Mouse (Mus musculus): ENCODE measurements at regions not wholly inside any gene's neighbourhood (a gene's known extent, or its start where the extent isn't known, plus 50 kb on each side); places are given as distances from the start of the nearest gene placed in this dataset.

DNA sequence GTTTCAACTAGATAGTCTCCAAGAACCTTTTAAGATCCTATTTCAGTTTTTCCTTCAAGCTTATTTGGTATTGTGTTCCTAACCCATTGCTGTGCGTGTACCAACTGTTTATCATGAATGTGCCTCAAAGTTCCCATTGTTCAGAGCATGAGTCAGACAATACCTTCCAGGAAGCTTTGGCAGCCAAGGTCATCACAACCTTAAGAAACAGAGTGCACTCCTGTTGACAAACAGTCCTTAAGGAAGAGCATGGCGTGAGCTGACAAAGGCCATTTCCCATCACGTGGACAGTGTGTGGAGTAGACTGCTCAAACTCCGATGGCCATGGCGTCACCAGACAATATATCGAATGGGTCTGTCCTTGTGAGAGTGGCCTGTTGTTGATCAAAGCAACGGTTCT lies 96.9 kb upstream of the Zfp703 start:
- ATAC-seq (ENCODE audit: low FRiP score) (no peak), DNase-seq (ENCODE audit: low spot score) (no peak)
- Histone ChIP-seq H3K27me3 (ENCODE audit: control insufficient read depth, insufficient read depth, low read length) (no peaks in the 10 kb centered on the region), H3K27ac (no peak overlapping the region), H3K4me3 (replicated peaks; ENCODE audit: low read length) (no peak overlapping the region), H3K4me1 (replicated peaks; ENCODE audit: control insufficient read depth, insufficient read depth, low read length) (no peaks in the 10 kb centered on the region), H3K9ac (no peak overlapping the region), H3K9me3 (ENCODE audit: control insufficient read depth, low read length) (no peaks in the 10 kb centered on the region), H3K36me3 (replicated peaks; ENCODE audit: control insufficient read depth, insufficient read depth) (no peaks in the 10 kb centered on the region), H3K4me2 (replicated peaks) (no peak overlapping the region)
- WGBS: 76% methylated on average over 7 of the region's 7 CpGs

DNA sequence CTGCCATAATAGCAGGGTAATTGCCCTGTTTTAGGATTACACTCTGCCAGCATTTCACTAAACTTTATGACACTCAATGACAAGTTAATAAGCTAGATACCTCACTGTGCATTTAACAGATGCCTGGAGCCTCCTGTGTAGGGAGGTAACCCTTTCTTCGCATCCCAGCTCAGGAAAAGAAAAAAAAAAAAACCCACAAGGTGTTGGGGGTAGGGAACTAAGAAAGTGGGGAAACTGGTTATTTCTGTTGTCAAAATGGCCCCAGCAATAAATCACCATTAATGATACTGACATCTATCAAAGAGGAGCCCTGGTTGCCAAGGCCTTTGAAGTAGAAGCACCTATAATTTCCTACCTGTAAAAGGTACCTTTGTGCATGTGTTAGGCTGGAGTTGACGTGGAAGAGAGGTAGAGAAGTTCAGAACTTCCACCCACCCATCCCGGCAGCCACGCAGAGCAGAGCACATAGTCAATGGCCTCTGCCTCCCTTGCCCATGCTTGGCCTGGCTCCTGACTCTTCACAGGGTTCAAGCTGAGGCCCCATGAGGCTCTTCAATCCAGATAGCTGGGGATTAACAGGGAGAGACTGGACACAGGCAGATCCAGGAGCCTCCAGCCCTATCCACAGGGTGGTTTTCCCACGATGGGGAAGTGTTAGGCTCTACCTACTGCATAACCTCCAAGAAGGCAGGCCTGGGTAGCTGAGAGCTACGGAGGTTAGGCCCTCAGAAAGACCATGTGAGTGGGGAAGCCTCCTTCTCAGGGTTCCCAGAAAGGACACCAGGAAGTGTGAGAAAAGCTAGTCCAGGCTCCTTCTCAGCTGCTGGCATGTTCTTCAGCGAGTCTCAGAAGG lies 95.6 kb upstream of the Zfp703 start:
- WGBS: 91% methylated on average over 7 of the region's 7 CpGs
- Histone ChIP-seq H3K9ac (no peak overlapping the region), H3K27me3 (ENCODE audit: control insufficient read depth, insufficient read depth, low read length) (no peaks in the 10 kb centered on the region), H3K36me3 (replicated peaks; ENCODE audit: control insufficient read depth, insufficient read depth) (no peaks in the 10 kb centered on the region), H3K4me1 (replicated peaks; ENCODE audit: control insufficient read depth, insufficient read depth, low read length) (no peaks in the 10 kb centered on the region), H3K9me3 (ENCODE audit: control insufficient read depth, low read length) (no peaks in the 10 kb centered on the region), H3K27ac (no peak overlapping the region), H3K4me3 (replicated peaks; ENCODE audit: low read length) (no peak overlapping the region), H3K4me2 (replicated peaks) (no peak overlapping the region)
- ATAC-seq (ENCODE audit: low FRiP score) (no peak), DNase-seq (ENCODE audit: low spot score) (no peak)

DNA sequence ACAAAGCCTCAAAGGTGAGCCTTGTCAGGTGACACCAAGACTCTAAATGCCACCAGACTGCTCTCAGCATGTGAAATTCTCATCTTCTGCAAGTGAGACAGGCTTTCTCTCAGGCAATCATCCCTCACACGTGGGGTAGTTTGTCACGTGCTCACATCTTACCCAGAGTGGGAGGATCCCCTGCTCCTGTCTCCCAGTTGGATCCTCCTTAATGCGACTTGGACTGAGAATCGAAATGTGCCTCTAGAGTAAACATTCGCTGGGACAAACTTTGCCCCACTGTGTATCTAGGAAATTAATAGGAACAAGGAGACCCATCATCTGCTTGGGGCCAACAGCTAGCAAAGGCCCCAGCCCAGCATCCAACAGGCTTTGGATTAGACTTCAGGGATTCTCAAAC lies 94.5 kb upstream of the Zfp703 start:
- Histone ChIP-seq H3K4me3 (replicated peaks; ENCODE audit: low read length) (no peak overlapping the region), H3K4me2 (replicated peaks) (no peak overlapping the region), H3K9me3 (ENCODE audit: control insufficient read depth, low read length) (no peaks in the 10 kb centered on the region), H3K27me3 (ENCODE audit: control insufficient read depth, insufficient read depth, low read length) (no peaks in the 10 kb centered on the region), H3K9ac (no peak overlapping the region), H3K36me3 (replicated peaks; ENCODE audit: control insufficient read depth, insufficient read depth) (no peaks in the 10 kb centered on the region), H3K4me1 (replicated peaks; ENCODE audit: control insufficient read depth, insufficient read depth, low read length) (no peaks in the 10 kb centered on the region), H3K27ac (no peak overlapping the region)
- no peak for ATAC-seq (ENCODE audit: low FRiP score)
- DNase-seq (ENCODE audit: low spot score): no peak
- WGBS: 75% methylated on average over 5 of the region's 5 CpGs

DNA sequence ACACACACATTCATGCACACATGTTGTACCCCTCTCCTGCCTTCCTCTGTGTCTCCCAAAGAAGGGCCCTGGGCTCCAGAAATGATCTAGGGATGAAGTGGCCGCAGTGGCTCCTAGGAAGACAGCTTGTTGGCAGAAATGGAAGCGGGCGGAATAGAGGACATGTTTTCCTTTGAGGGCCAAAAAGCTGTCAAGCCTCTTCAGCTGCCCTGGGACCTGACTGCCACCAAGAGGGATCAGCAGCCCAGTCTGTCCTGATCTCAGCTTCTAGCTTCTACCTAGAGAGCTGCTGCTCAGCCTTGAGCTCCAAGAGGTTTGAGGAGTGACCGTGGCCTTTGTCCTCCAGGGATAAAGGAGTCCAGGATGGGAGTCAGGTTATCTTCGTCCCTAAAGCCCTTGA lies 93.8 kb upstream of the Zfp703 start:
- 85% methylated on average over 5 of the region's 5 CpGs for WGBS
- Histone ChIP-seq H3K36me3 (replicated peaks; ENCODE audit: control insufficient read depth, insufficient read depth) (no peaks in the 10 kb centered on the region), H3K4me2 (replicated peaks) (no peak overlapping the region), H3K4me3 (replicated peaks; ENCODE audit: low read length) (no peak overlapping the region), H3K9ac (no peak overlapping the region), H3K9me3 (ENCODE audit: control insufficient read depth, low read length) (no peaks in the 10 kb centered on the region), H3K4me1 (replicated peaks; ENCODE audit: control insufficient read depth, insufficient read depth, low read length) (no peaks in the 10 kb centered on the region), H3K27me3 (ENCODE audit: control insufficient read depth, insufficient read depth, low read length) (no peaks in the 10 kb centered on the region), H3K27ac (no peak overlapping the region)
- ATAC-seq (ENCODE audit: low FRiP score) (no peak), DNase-seq (ENCODE audit: low spot score) (no peak)

DNA sequence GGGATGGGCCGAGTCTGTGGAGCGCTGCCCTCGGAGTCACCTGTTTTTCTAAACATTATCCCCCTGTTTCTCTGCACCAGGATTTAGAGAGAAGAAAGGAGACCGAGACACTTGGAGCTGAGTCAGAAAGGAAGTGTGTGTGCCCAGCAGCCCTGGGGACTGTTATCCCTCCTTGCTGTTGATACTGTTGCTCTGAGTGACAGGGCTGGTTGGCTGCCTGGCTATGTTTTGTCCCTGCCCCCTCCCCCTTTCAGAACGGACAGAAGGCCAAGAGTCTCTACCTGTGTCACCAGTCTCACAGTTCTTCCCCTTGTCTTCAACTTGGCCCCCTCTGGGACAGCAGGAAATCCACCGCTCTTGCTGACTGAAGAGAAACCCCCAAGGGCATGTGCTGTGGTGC lies 93.4 kb upstream of the Zfp703 start:
- DNase-seq (ENCODE audit: low spot score) (no peak), ATAC-seq (ENCODE audit: low FRiP score) (no peak)
- Histone ChIP-seq H3K9ac (no peak overlapping the region), H3K27me3 (ENCODE audit: control insufficient read depth, insufficient read depth, low read length) (no peaks in the 10 kb centered on the region), H3K4me1 (replicated peaks; ENCODE audit: control insufficient read depth, insufficient read depth, low read length) (no peaks in the 10 kb centered on the region), H3K27ac (no peak overlapping the region), H3K4me3 (replicated peaks; ENCODE audit: low read length) (no peak overlapping the region), H3K36me3 (replicated peaks; ENCODE audit: control insufficient read depth, insufficient read depth) (no peaks in the 10 kb centered on the region), H3K4me2 (replicated peaks) (no peak overlapping the region), H3K9me3 (ENCODE audit: control insufficient read depth, low read length) (no peaks in the 10 kb centered on the region)
- WGBS: 84% methylated on average over 6 of the region's 6 CpGs

DNA sequence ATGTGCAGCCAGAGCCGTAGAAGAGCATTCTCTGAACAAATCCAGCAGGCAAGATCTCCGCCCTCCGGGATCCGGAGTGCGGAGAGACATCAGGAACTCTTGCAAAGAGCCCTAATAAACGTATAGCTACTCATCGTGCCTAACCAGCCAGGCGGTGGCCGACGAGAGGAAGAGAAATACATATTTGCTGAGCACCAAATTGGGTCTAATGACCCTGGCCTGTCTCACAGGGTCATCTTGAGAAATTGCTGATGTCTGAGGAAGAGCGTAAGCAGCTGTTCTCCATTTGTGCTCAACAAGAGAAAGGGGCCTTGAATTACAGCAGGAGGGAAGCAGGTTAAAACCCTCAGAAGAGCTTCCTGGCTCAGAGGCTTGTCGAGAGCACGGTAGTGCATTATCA lies 92.8 kb upstream of the Zfp703 start:
- Histone ChIP-seq H3K9me3 (ENCODE audit: control insufficient read depth, low read length) (no peaks in the 10 kb centered on the region), H3K4me1 (replicated peaks; ENCODE audit: control insufficient read depth, insufficient read depth, low read length) (0 out of 2 replicates have a peak, but pooled peaks cover 2% of the 10 kb centered on the region), H3K27ac (no peak overlapping the region), H3K36me3 (replicated peaks; ENCODE audit: control insufficient read depth, insufficient read depth) (no peaks in the 10 kb centered on the region), H3K4me3 (replicated peaks; ENCODE audit: low read length) (no peak overlapping the region), H3K27me3 (ENCODE audit: control insufficient read depth, insufficient read depth, low read length) (no peaks in the 10 kb centered on the region), H3K4me2 (replicated peaks) (no peak overlapping the region), H3K9ac (no peak overlapping the region)
- no peak for ATAC-seq (ENCODE audit: low FRiP score)
- WGBS: 76% methylated on average over 13 of the region's 13 CpGs
- no peak for DNase-seq (ENCODE audit: low spot score)

DNA sequence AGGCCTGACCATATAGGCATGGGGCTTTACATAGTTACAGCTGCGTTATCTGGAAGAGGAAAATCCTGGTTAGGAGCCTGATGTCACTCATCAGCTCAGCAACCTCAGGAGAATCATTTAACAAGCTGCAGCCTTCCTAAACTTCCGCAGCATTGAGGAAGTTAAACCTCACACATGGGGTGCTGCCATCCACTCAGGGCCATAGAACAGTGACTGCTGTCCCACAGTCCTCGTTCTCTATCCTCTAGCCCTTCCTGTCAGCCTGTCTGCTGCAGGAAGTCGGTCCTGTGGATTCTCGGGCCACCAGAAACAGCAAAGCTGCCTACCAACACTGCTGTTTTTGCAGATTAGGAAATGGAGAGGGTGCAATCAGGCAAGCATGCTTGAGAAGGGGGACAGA lies 91.8 kb upstream of the Zfp703 start:
- H3K36me3 ChIP-seq (replicated peaks; ENCODE audit: control insufficient read depth, insufficient read depth): no peaks in the 10 kb centered on the region
- H3K9me3 ChIP-seq (ENCODE audit: control insufficient read depth, low read length): no peaks in the 10 kb centered on the region
- ATAC-seq (ENCODE audit: low FRiP score) (no peak), DNase-seq (ENCODE audit: low spot score) (no peak)
- H3K4me3 ChIP-seq (replicated peaks; ENCODE audit: low read length): no peak overlapping the region
- WGBS: 84% methylated on average over 5 of the region's 5 CpGs
- H3K4me1 ChIP-seq (replicated peaks; ENCODE audit: control insufficient read depth, insufficient read depth, low read length): 0 out of 2 replicates have a peak, but pooled peaks cover 2% of the 10 kb centered on the region
- no peak overlapping the region for H3K27ac ChIP-seq
- no peak overlapping the region for H3K4me2 ChIP-seq (replicated peaks)
- no peak overlapping the region for H3K9ac ChIP-seq
- H3K27me3 ChIP-seq (ENCODE audit: control insufficient read depth, insufficient read depth, low read length): no peaks in the 10 kb centered on the region

DNA sequence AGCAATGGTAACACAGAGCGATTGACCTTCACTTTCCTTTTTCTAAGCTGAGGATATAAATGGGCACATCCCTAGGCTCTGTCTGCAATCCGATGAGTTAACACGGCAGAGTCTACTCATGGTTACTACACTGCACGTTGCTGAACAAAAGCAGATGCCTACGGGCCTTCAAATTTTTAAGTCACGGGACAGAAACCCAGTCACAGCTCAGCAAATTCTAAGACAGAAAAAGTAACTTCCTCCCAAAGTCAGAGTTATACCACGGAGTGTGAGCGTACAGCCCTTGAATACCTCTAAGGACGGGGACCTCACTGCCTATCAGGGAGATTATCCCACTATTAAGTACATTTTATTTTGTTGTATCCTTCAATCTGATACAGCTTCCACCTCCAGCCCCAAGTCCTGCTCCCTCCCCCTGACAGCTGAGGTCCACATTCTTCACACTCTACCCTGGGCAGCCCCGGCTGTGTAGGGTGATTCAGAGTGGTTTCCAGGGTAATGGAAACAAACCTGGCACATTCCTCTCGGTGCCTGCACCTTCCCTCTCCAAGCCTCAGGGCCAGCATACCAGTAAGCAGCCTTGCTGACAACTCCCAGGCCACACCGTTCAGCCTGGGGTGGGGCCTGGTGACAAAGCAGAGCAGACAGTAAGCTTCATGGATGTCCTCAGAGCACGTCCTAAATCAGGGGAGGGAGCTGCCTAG lies 90.2 kb upstream of the Zfp703 start:
- 0 out of 2 replicates have a peak, but pooled peaks cover 2% of the 10 kb centered on the region for H3K4me1 ChIP-seq (replicated peaks; ENCODE audit: control insufficient read depth, insufficient read depth, low read length)
- ATAC-seq (ENCODE audit: low FRiP score): no peak
- H3K36me3 ChIP-seq (replicated peaks; ENCODE audit: control insufficient read depth, insufficient read depth): no peaks in the 10 kb centered on the region
- no peak overlapping the region for H3K9ac ChIP-seq
- no peaks in the 10 kb centered on the region for H3K9me3 ChIP-seq (ENCODE audit: control insufficient read depth, low read length)
- no peaks in the 10 kb centered on the region for H3K27me3 ChIP-seq (ENCODE audit: control insufficient read depth, insufficient read depth, low read length)
- no peak overlapping the region for H3K4me3 ChIP-seq (replicated peaks; ENCODE audit: low read length)
- 83% methylated on average over 13 of the region's 13 CpGs for WGBS
- H3K4me2 ChIP-seq (replicated peaks): no peak overlapping the region
- no peak for DNase-seq (ENCODE audit: low spot score)
- H3K27ac ChIP-seq: no peak overlapping the region

DNA sequence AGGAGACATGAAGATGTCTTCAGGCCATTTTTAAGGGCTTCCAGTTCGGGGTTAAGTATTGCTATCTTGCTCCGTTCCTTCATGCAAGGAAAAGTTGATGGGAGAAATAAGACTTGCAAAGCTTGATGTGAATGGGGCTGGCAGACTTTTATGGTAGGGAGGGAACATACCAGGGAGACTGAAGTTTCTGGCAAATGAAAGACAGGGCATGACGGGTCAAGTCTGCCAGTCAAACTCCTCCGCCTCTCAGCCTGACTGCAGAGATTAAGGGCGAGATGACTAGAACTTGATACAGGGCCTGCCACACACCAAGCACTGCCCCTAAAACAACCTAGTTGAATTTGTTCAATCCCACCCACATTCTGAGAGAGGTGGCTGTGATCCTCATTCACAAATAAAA lies 89.6 kb upstream of the Zfp703 start:
- Histone ChIP-seq H3K36me3 (replicated peaks; ENCODE audit: control insufficient read depth, insufficient read depth) (no peaks in the 10 kb centered on the region), H3K4me3 (replicated peaks; ENCODE audit: low read length) (no peak overlapping the region), H3K27me3 (ENCODE audit: control insufficient read depth, insufficient read depth, low read length) (no peaks in the 10 kb centered on the region), H3K9me3 (ENCODE audit: control insufficient read depth, low read length) (no peaks in the 10 kb centered on the region), H3K9ac (no peak overlapping the region), H3K4me1 (replicated peaks; ENCODE audit: control insufficient read depth, insufficient read depth, low read length) (0 out of 2 replicates have a peak, but pooled peaks cover 2% of the 10 kb centered on the region), H3K27ac (no peak overlapping the region), H3K4me2 (replicated peaks) (no peak overlapping the region)
- no peak for ATAC-seq (ENCODE audit: low FRiP score)
- DNase-seq (ENCODE audit: low spot score): no peak
- WGBS: 80% methylated on average over 5 of the region's 5 CpGs
